Mouse (Mus musculus) adrenal gland (tissue): Measurements from ENCODE around the gene Spcs1.

ENCODE experiments used
- intact Hi-C: fragments of 180-260 bp; cut with DNase I; formaldehyde crosslinking; loops from one replicate; pipeline ENCODE4 v1.15.1; 2025

Gene Spcs1

GRCm38 (mm10) chr14:30958517-30958916, 43.0 kb downstream of the Spcs1 start:
- intact Hi-C loops, result no loop called here

DNA sequence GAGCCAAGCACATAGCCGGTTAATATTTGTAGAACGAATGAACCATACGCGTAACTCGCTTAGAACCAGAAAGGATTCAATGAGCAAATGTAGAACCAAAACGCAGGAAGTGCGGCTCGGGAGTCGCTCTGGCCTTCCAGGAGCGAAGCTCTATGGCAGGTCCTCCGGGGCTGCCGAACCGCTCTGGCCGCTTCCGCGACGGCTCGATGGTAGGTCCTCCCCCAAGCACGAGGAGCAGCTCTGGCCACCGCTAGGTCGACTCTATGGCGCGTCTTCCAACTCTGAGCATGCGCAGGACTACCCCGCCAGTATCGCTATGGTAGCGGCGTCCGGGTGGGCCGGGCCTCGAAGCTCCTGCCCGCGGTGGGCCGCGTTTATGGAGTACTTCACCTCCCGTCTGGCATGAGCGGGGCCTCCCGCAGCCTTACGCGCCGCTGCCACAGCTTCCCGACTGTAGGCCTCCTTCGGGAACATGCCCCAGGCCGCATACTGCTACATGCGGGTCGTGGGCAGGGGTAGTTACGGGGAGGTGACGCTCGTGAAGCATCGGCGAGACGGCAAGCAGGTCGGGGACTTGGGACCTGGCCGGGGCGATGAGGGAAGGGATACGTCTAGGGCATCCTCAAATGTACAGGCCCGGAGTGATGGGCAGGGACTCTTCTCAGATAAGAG, 50.2 kb downstream of the Spcs1 start, which contains the start of gene Nek4:
Gene Nek4 (plus strand): TSS at position 224 of the 672 bp plus-strand sequence.
- intact Hi-C loops, result no loop called here

DNA sequence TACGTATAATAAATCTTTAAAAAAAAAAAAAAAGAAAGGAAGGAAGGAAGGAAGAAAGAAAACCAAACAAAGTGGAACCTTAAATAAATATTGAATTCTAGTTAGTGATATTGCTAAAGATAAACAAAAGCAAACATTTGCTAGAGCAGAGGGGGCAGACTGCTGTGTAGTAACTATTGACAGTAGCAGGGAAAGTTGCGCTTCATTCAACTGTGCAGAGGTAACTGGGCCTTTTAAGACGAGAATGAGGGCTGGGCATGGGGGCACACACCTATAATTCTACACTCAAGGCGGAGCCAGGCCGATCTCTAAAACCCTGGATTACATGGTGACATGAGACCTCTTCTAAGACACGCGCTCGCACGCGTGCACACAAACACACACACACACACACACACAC, 51.5 kb downstream of the Spcs1 start:
- intact Hi-C loops, result no loop called here
